Mouse (Mus musculus) heart, embryonic 14.5 days (tissue): ENCODE measurements around the gene Bcl9l. TPM values are rescaled to one million over a fixed set of nuclear protein-coding genes. Genes with fewer than 3 reads are reported as not detected.
"Not testable (repeated sequence)": the region's sequence is repeated elsewhere in the genome, so short reads cannot be mapped to it uniquely, and the experiment has no call there.

Experiments used
- ATAC-seq: fragments of 200-750 bp; cut with Nextera tagmentation; 2 replicates; pipeline ENCODE4 v1.8.0; 2017; ENCODE audit warnings: low read depth, moderate TSS enrichment; ENCODE audit not compliant: insufficient number of reproducible peaks, insufficient read depth, low FRiP score
- H3K27ac ChIP-seq, 2 experiments: fragments of 200-500 bp in 1 of 2; fragments of 300-500 bp in 1 of 2; sonication (generic) in 1 of 2; replicated peaks in 1 of 2; 2 replicates each; pipeline ENCODE4 v1.5.1; 2012 to 2014; ENCODE audit warnings: low read depth in 2 of 2, low read length in 2 of 2, control low read depth in 1 of 2, mild to moderate bottlenecking in 1 of 2, mixed read lengths in 1 of 2; ENCODE audit not compliant: control insufficient read depth in 1 of 2, insufficient read depth in 1 of 2
- H3K27me3 ChIP-seq: fragments of 300-500 bp; sonication (generic); 2 replicates; pipeline ENCODE4 v1.6.1; 2014; ENCODE audit warnings: mild to moderate bottlenecking, low read length, control low read depth; ENCODE audit not compliant: control insufficient read depth, insufficient read depth
- H3K36me3 ChIP-seq: fragments of 300-500 bp; sonication (generic); 2 replicates; pipeline ENCODE4 v1.6.1; 2014; ENCODE audit warnings: mild to moderate bottlenecking, control low read depth, low read length, mixed read lengths; ENCODE audit not compliant: control insufficient read depth, insufficient read depth
- H3K4me1 ChIP-seq, 2 experiments: fragments of 200-500 bp in 1 of 2; fragments of 300-500 bp in 1 of 2; sonication (generic) in 1 of 2; 2 replicates each; pipeline ENCODE4 v1.6.1; 2012 to 2014; ENCODE audit warnings: low read length in 2 of 2, control low read depth in 1 of 2, mixed read lengths in 1 of 2; ENCODE audit not compliant: control insufficient read depth in 2 of 2, insufficient read depth in 2 of 2
- H3K4me2 ChIP-seq: fragments of 300-500 bp; sonication (generic); 2 replicates; pipeline ENCODE4 v1.6.1; 2014; ENCODE audit warnings: mild to moderate bottlenecking, low read length
- H3K4me3 ChIP-seq, 2 experiments: fragments of 200-500 bp in 1 of 2; fragments of 300-500 bp in 1 of 2; sonication (generic) in 1 of 2; 2 replicates each; pipeline ENCODE4 v1.5.1; 2012 to 2014; ENCODE audit warnings: low read length in 2 of 2, mild to moderate bottlenecking in 2 of 2, control low read depth in 1 of 2, low read depth in 1 of 2, moderate library complexity in 1 of 2; ENCODE audit not compliant: control insufficient read depth in 1 of 2, insufficient read depth in 1 of 2
- H3K9ac ChIP-seq: fragments of 300-500 bp; sonication (generic); 2 replicates; pipeline ENCODE4 v1.6.1; 2014; ENCODE audit warnings: mild to moderate bottlenecking, low read length
- H3K9me3 ChIP-seq: fragments of 300-500 bp; sonication (generic); 2 replicates; pipeline ENCODE4 v1.6.1; 2016; ENCODE audit warnings: low read length, control low read depth; ENCODE audit not compliant: control insufficient read depth
- WGBS: fragments of 180-500 bp; shearing (Covaris S2); extraction: QIAGEN DNeasy Blood & Tissue Kit; methylation state at CpG from one replicate; pipeline ENCODE4 v1.1.7; 2014; 5-methylcytosine and 5-hydroxymethylcytosine counted together
- polyA plus RNA-seq: library from polyadenylated mRNA; unstranded; fragments of >200 nt; fragmentation: Nextera tagmentation; extraction: Ambion mirVana; gene quantifications from 2 replicates; pipeline ENCODE4 v1.2.1, GENCODE M21; 2014

The Bcl9l gene
- polyA plus RNA-seq = 12.1 and 12.5 TPM in 2 replicates

GRCm38 (mm10) chr9:44482552-44482951 lies at the start of gene Bcl9l:
Gene Bcl9l (plus strand): TSS chr9:44482825.
- H3K9ac ChIP-seq = peak within 1 kb of the TSS; percentile 95
- peaks cover 35 to 55% of the 10 kb centered on the region in 2 experiments for H3K4me1 ChIP-seq
- no peaks in the 10 kb centered on the region for H3K9me3 ChIP-seq
- ATAC-seq = peak; percentile 25; the same call in 1 of the 2 replicates
- H3K4me2 ChIP-seq = peak within 1 kb of the TSS; percentile 73
- 0% methylated on average over 29 of the region's 31 CpGs for WGBS
- no peaks in the 10 kb centered on the region for H3K36me3 ChIP-seq
- H3K27me3 ChIP-seq = no peaks in the 10 kb centered on the region
- H3K27ac ChIP-seq = peak within 1 kb of the TSS; percentile 56 to 93
- peak within 1 kb of the TSS; percentile 68 to 95 for H3K4me3 ChIP-seq

GRCm38 (mm10) chr9:44435747-44436146 lies 46.9 kb upstream of the Bcl9l start:
- H3K9me3 ChIP-seq = no peaks in the 10 kb centered on the region
- no peak overlapping the region for H3K4me2 ChIP-seq

GRCm38 (mm10) chr9:44440961-44441360 lies 41.7 kb upstream of the Bcl9l start, which contains the start of gene Foxr1:
Gene Foxr1 (minus strand): TSS chr9:44441136.
- Histone ChIP-seq H3K4me1 (no peaks in the 10 kb centered on the region), H3K27me3 (no peaks in the 10 kb centered on the region), H3K9ac (no peak within 1 kb of the TSS), H3K9me3 (no peaks in the 10 kb centered on the region), H3K4me2 (no peak within 1 kb of the TSS), H3K4me3 (no peak within 1 kb of the TSS), H3K36me3 (no peaks in the 10 kb centered on the region), H3K27ac (no peak within 1 kb of the TSS)
- no peak for ATAC-seq
- 59% methylated on average over 19 of the region's 19 CpGs for WGBS

More at GRCm38 (mm10) chr9:44435747-44436146, 46.9 kb upstream of the Bcl9l start:
- no peak overlapping the region for H3K27ac ChIP-seq
- H3K4me1 ChIP-seq = no peaks in the 10 kb centered on the region
- 83% methylated on average over 6 of the region's 6 CpGs for WGBS
- no peak overlapping the region for H3K9ac ChIP-seq
- no peaks in the 10 kb centered on the region for H3K36me3 ChIP-seq
- H3K27me3 ChIP-seq = no peaks in the 10 kb centered on the region
- H3K4me3 ChIP-seq = no peak overlapping the region
- ATAC-seq = no peak

- H3K36me3 ChIP-seq, H3K27ac ChIP-seq, H3K4me2 ChIP-seq, H3K4me1 ChIP-seq, ATAC-seq, H3K27me3 ChIP-seq, H3K4me3 ChIP-seq, H3K9me3 ChIP-seq, H3K9ac ChIP-seq: not testable (repeated sequence)
- 76% methylated on average over 7 of the region's 7 CpGs for WGBS
Measured at GRCm38 (mm10) chr9:44444402-44445025, 38.1 kb upstream of the Bcl9l start.

- Histone ChIP-seq H3K9me3 (no peaks in the 10 kb centered on the region), H3K36me3 (no peaks in the 10 kb centered on the region), H3K4me3 (no peak overlapping the region), H3K4me1 (no peaks in the 10 kb centered on the region), H3K27me3 (peaks cover 12% of the 10 kb centered on the region), H3K27ac (no peak overlapping the region), H3K4me2 (no peak overlapping the region), H3K9ac (no peak overlapping the region)
- no peak for ATAC-seq
Measured at GRCm38 (mm10) chr9:44450387-44450786, 32.2 kb upstream of the Bcl9l start.

GRCm38 (mm10) chr9:44454132-44454890 lies 28.3 kb upstream of the Bcl9l start:
- H3K27me3 ChIP-seq = peaks cover 29% of the 10 kb centered on the region
- H3K9ac ChIP-seq = no peak overlapping the region
- no peaks in the 10 kb centered on the region for H3K36me3 ChIP-seq
- WGBS = 4% methylated on average over 14 of the region's 14 CpGs
- no peaks in the 10 kb centered on the region for H3K9me3 ChIP-seq
- H3K4me3 ChIP-seq = no peak overlapping the region
- H3K27ac ChIP-seq = no peak overlapping the region
- peak; percentile 54; the same call in 1 of the 2 replicates for ATAC-seq
- no peaks in the 10 kb centered on the region for H3K4me1 ChIP-seq
- H3K4me2 ChIP-seq = no peak overlapping the region

- Histone ChIP-seq H3K4me2 (no peak within 1 kb of the TSS), H3K27me3 (peaks cover 29% of the 10 kb centered on the region)
Measured at GRCm38 (mm10) chr9:44454891-44455220, 27.8 kb upstream of the Bcl9l start, which contains the start of gene Upk2. Gene Upk2 (minus strand): TSS chr9:44454976.

More at GRCm38 (mm10) chr9:44454891-44455220, 27.8 kb upstream of the Bcl9l start, which contains the start of gene Upk2:
- ATAC-seq = no peak
- no peaks in the 10 kb centered on the region for H3K9me3 ChIP-seq
- no peak within 1 kb of the TSS for H3K27ac ChIP-seq
- no peaks in the 10 kb centered on the region for H3K4me1 ChIP-seq
- 17% methylated on average over 4 of the region's 4 CpGs for WGBS
- no peaks in the 10 kb centered on the region for H3K36me3 ChIP-seq
- no peak within 1 kb of the TSS for H3K9ac ChIP-seq
- H3K4me3 ChIP-seq = no peak within 1 kb of the TSS
